Mouse (Mus musculus) retina, embryonic 14.5 days (tissue): ENCODE measurements around the gene Rgsl1.
"Not testable (repeated sequence)": the region's sequence is repeated elsewhere in the genome, so short reads cannot be mapped to it uniquely, and the experiment has no call there.

Experiments
- DNase-seq: peaks from one replicate; pipeline ENCODE4 v3.0.0-alpha.2; 2015; ENCODE audit warnings: low spot score

Rgsl1 gene

DNA sequence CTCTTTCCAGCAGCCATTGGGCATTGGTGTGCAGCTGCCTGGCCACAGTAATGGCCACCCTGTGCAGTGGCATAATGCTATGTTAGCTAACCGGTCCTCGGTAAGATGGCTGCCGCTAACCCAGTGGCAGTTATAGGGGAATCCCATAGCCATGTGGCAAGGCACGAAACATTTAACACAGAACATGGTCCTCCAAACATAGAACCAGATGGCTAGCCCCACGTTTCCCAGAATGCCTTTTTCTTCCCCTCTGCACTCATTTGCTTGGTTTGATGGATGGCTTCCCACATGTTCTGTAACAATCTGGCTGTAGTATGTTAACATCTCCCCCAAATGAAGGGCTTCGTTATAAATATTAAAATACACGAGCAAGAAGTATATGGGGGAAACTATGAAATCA lies 67.7 kb downstream of the Rgsl1 start:
- DNase-seq: no peak

DNA sequence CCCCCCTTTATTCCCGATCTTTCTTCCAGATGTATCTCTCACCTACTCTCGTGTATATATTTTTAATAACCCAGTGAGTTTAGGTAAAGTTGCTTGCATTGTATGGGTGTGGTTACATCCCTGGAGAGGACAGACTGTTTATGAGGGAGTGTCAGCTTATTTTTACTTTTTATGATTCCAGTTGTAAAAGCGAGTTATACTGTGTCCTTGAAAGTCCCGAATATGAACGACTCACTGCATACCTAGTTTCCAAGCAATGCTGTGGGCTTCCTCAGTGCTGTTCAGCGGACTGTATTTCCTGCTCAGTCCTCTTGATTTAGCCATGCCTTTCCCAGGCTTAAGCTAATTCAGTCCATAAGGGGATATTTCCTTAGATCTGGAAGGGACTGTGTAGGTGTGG lies 68.8 kb downstream of the Rgsl1 start:
- no peak for DNase-seq

DNA sequence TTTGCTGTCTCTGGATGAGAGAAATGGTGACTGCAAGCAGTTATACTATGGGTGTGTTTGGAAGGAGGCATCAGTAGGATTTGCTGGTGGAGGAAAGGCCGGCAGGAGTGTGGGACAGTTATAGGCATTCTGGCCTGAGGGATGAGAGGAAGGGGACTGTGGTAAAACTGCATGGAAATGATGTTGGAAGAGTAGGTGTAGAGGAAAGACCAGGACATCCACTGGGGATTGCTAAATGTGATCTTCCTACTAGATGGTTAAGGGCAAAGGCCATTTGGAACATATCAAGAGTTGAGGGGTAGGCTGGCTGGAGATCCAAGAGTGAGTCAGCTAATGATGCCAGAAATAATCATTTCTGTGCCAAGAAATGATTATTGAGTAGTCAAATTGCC lies 73.2 kb downstream of the Rgsl1 start:
- DNase-seq: no peak

DNA sequence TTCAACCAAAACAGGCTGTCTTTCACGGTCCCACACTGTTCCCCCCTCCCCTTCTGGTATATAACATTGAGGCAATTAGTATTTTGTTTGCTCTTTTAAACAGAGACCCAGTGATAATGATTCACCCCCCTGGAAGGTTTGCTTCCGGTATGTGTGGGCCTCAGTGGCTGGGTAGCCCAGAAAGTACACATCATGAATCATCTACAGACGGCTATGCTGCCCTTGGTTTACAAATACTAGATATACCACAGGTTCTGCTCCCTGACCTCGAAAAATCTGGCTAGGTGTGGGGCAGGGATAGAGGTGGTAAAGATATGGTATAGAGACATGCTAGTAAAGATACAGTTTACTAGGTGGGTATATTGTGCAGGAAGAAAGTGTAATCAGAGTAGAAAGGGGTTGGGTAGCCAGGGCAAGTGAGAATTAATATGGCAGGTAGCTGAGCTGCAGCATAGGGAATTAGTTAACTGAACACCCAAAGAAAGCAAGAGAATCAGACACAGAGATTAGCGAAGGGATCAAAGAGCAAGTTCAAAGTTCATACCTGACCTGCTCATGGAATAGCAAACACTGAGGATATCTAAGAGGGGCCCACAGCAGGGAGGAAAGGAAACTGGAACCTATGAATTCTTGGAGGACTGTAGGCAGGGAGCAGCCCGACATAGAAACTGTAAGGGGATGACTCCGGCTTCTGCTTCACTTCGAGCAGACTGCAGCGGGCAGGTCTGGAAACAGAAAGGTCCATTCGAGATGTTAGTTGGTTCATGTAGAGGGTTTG lies 73.8 kb downstream of the Rgsl1 start:
- DNase-seq: no peak

DNA sequence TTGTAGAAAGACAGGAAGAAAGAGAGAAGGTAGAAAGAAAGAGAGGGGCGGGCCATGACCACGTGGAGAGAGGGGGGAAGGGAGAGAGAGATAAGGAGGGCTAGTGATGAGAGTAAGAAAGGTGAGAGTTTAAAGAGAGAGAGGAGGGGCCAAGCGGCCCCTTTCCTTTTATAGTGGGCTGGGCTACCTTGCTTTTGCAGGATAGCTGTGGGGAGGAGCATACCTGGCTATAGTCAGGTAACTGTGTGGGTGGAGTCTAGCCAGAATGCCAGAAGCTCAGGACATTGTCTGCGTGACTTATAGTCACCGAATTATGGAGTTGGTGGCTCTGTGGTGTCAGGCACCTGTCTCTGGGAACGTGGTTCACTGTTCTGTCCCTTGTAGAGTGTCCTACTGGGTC lies 74.4 kb downstream of the Rgsl1 start:
- DNase-seq: not testable (repeated sequence)

DNA sequence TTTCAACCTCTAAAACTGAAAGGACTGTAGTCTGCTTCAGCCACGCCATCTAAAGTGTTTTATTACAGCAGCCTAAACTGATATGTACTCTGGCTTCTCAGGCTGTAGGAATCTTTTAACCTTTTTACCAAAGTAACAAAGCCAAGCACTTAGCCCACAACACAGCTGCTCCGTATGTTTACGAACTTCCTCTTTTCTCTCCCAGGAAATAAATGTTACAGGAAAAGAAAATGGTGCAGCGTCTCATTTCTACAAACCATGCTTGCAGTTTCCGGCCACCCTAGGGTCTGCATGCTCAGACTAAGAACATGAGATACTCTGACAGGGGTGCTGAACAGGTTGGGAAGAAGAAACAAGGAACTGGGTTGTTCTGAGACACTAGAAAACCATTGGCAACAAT lies 75.5 kb downstream of the Rgsl1 start:
- no peak for DNase-seq

DNA sequence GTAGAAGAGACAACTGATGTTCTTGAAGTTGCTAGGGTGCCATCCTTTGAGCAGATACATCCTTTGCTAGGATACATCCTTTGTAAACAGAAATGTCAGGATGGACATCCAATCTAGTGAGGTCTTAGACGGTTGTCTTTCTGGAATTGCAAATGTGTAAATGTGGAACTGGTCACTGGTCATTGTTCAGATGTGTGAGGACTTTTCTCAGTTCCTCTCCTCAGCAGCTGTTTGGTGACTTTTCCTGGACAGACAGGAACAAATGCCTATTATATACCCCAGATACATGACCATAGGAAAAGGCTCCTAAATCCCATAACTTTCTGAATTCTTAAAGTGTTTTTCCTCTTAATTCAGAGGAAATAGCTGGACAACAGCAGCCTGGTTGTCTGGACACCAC lies 76.7 kb downstream of the Rgsl1 start:
- no peak for DNase-seq

DNA sequence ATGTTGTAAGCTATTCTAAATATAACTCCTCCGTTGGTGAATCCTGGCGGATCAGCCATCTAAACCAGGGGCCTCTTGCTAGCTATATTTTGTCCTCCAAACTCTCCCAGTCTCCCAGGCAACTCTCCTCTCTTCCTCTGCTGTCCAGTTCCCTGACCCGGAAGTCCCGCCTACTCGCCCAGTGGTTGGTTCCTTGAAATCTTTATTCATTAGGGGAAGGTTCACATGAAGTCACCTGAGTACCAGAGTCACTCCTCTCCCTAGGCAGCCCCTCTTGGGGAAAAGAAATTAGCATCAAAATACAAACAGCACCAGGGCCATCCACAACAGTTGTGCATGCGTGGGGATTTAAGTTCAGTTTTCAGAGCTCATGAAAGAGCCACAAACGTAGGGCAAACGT lies 77.6 kb downstream of the Rgsl1 start:
- no peak for DNase-seq

DNA sequence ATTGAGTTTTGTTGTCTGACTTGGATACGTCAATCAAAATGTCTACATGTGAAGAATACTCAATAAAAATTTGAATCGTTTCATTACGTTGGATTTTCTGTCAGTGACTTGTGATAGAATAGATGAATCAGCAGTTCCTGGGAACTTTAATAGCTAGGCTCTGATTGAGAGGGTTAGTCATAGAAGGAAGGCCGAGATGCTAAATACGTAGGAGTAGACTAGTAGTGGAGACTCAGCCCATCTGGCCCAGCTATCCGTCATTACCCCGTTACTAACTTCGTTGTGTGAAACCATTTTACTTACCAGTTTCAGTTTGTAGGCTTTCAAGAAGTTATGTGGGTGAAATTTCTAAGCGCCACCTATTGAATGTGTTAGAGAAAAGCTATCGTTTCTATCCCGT lies 79.8 kb downstream of the Rgsl1 start:
- no peak for DNase-seq

DNA sequence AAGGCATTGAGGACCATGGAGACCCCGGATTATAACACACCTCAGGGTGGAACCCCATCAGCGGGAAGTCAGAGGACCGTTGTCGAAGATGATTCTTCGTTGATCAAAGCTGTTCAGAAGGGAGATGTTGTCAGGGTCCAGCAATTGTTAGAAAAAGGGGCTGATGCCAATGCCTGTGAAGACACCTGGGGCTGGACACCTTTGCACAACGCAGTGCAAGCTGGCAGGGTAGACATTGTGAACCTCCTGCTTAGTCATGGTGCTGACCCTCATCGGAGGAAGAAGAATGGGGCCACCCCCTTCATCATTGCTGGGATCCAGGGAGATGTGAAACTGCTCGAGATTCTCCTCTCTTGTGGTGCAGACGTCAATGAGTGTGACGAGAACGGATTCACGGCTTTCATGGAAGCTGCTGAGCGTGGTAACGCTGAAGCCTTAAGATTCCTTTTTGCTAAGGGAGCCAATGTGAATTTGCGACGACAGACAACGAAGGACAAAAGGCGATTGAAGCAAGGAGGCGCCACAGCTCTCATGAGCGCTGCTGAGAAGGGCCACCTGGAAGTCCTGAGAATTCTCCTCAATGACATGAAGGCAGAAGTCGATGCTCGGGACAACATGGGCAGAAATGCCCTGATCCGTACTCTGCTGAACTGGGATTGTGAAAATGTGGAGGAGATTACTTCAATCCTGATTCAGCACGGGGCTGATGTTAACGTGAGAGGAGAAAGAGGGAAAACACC lies 90.0 kb downstream of the Rgsl1 start:
- DNase-seq: no peak

DNA sequence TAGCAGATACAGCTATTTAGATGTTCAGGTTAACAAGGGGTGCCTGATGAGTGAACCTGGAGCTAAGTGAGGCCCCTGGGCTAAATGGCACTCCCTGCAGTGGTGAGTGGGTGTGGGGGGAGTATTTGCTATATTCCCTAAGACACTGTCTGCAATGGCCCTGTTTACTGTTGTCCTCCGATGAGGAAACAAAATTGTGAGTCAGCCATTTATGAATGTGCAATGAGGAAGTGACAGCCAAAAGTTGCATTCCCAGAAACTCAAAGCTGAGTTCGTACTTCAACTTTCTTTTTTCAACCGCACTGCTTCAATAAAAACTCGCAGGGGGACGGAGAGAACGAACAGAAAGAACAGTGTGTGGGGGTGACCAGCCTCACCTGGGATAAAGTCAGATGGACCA lies 91.4 kb downstream of the Rgsl1 start:
- DNase-seq: no peak

DNA sequence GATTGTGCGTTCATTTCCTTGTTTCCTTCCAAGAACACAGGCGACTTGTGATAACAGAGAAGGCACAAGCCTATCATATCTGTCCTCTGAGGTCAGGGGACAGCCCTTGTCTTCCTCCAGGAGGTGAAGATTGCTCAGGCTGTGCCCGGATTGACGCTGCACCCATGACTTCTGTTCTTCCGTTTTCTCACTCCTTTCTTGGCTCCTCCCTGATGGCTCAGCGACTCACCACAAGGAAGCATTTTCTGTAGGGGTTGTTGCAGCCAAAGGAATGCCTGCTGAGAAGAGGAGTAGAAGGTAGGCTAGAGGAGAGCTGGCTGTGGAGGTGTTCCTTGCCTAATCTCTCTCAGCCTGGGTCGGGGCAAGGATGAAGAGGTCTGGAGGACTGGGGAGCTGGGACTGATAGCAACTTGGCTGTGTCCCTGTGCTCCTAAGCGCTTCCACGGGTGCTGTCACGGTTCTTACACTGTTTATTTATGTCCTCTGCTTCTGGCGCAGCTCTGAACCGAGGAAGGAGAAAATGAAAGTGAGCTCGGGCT lies 92.1 kb downstream of the Rgsl1 start:
- DNase-seq: no peak

DNA sequence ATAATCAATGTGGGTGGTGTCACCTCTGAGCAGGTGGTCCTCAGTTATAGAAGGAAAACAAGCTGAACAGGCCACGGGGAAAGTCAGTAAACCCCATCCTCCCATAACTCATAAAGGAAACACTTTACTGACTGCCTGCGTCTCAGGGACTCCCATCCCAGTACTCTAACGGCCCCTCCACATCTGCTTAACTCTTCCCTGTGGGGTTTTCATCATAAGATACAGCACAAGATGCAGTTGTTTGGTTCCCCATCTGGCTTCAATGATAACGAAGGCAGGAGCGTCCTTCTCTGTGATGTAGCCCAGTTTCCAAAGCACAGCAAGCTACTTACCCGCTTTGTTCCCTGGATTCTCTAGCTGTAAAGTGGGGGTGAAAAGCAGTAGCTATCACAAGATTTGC lies 93.9 kb downstream of the Rgsl1 start:
- no peak for DNase-seq

DNA sequence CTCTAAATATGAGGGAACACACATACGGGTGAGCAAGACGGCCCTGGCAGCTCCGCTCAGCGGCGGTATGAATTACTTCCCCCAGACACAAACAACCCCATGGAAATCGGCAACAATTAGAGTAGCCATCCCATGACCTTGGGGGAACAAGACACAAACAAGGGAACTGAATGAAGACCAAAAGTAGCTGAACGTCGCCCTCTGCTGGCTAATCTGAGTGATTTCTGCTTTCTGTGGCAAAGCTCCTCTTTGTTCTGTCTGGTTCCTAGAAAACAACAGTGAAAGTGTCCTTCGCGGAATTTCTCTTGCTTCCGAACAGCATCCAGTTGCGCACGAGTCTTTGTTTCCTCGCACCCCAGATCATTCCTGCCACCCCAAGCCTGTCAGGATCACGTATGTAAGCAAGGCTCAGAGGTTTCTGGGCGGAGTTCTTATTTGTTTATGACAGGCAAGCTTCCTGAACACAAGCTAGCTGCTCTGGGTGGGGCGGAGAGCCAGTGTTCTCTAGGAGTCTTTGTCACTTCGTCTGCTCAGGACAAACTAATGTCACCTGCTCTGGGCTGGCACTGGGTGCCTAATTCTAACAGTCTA lies 94.6 kb downstream of the Rgsl1 start, which contains the start of gene Rnasel:
Gene Rnasel, plus strand, starts transcription at position 216 of the 591 bp plus-strand sequence.
- DNase-seq: peak; percentile 96

DNA sequence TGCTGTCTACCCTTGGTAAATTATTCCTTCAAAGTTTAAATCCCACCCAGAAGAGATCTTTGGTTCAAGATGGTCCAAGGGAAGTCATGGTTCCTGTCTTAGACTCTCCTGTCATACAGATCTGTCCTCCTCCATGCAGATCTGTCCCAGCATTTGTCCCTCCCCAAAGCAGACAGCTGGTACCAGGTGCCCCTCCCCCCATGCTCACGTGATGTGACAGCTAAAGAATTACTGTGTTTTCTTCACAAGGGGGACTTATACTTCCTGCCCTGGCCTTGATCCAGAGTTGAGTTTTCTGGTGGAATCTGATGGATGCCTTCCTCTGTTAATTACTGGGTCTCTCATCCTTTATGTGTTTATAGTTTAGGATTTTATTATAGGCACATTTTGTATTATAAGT lies 95.4 kb downstream of the Rgsl1 start:
- DNase-seq: peak; percentile 60

DNA sequence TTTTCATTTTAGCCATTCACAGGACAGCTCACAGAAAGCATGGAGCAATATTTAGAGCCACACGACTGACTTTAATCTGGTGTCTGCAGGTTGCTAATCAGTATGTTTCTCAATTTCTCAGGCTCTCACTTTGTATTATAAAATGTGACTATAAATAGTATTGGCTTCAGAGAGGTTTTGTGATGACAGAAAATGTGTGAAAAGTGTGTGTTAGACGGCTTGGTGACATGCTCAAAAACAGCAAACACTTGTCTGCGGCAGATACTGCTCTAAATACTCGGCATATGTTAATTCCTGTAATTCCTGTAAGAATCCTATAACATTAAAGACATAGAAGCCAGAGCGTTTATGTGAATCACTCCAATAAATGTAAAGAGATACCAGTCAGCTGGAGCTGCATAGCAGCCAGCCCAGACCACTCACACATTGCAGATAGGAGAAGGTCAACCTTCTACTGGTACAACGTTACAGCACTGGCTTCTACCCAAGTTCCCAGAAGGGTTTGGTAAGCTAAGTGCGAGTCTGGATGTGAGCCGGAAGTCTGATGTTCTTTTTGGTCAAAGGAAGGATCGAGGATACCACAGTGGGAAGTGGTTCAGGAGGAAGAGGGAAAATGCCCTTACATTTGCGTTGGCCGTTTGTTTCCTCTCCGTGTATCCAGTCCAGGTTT lies 95.9 kb downstream of the Rgsl1 start:
- DNase-seq: no peak

DNA sequence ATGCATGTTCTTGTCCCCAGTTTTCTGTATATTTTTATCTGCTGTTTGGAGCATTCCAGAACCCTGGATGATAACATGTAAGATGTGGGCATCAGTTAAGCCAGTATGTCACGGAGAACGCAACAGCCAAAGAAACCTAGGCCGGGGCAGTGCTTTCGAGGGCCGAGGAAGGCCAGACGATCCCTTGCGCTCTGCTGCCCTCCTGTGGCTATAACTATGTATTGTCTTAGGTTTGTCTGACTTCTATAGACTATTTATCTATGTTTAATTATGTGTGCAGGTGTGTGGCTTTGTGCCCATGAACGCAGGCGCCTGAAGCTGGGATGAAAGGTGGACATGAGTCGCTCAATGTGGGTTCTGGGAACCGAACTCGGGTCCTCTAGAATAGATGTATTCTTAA lies 97.2 kb downstream of the Rgsl1 start:
- peak; percentile 96 for DNase-seq

DNA sequence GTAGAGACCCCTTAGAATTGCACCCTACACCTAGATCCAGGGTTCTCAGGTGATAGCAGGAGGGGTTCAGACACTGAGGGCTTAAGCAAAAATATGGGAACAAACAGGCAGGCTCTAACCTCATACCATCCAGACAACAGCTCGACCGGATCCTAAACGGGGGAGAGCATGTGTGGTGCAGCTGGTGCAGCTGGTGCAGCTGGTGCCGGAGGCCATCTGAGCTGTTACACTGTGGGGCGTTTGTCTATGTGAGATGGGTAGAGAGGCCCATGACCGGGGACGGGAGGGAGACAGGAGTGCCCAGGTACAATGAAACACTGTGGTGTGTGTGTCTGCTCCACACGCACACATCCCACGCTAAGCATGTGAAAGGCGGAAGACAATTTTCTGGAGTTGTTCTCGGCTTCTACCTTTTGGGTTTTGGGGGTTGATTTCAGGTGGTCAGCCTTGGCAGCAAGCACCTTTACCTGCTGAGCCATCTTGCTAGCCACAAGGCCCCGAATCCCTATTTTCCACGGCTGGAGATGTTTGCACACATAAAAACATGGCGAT lies 97.7 kb downstream of the Rgsl1 start:
- peak; percentile 54 for DNase-seq

DNA sequence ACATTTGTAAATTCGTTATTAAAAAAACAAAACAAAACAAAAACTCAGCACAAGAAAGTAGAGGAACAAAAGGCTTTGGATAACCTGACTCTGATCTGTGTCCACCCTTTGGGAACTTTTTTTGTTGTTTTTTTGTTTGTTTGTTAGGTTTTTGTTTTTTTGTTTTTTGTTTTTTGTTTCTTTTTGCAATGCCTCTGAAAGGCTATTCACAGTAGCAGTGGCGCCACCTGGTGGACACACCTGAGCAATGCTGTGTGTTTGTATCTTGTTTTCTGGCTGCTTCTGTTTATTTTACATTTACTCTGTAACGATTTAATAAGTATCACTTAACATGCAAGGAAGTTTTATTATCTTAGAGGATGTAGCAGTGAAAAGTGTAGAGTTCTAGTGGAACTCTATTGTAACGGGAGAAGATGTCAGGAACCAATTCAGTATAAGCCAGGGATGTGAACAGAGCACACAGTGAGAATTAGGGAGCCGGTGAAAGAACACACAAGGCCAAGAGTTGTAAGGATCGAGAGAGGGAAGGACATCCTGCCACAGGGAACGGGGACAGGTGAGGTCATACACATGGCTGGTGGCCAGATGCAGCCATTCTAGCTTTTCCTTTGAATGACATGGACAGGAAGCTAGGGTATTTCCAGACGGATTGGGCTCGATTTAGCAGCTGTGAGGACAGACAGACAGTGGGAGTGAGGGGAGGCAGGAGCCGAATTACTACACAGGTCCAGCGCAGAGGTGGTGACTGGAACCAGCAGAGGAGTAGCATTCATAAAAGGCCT lies 101.4 kb downstream of the Rgsl1 start:
- peak; percentile 86 for DNase-seq

DNA sequence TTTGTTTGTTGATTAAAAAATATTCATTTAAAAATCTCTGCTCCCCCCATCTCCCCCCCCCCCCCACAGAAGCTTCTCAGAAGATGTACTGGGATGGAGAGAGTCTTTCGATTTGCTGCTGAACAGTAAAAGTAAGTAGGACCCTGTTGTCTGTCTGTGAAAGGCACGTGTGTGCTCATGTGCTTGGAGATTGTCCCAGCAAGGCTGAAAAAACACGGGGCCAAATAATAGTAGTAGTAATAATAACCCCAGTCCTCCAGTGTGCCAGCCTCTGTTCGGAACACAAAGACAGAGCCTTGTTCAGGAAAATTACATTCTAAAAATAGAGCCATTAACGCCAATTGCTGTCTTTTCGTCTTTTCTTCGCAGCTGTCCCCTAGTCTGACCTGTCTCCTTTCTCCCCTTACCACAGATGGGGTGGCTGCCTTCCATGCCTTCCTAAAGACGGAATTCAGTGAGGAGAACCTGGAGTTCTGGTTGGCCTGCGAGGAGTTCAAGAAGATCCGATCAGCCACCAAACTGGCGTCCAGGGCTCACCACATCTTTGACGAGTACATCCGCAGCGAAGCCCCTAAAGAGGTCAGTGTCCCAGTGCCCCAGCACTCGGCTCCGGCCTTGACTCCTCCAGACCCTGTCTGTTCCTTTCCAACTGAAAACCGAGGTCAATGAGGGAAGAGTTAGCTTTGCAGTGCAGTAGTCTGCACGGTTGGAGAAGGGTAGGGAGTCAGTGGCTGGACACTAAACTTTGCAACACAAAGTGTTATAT lies 102.2 kb downstream of the Rgsl1 start:
- peak; percentile 34 for DNase-seq
